Mouse (Mus musculus) cerebellum, adult 2 months (tissue): ENCODE data around the gene Atp2a1.

Experiments used
- CTCF ChIP-seq: fragments of 200-500 bp; IDR thresholded peaks from 2 replicates; pipeline ENCODE4 v1.5.1; 2011; ENCODE audit warnings: low read depth, mild to moderate bottlenecking, control low read depth, low read length, moderate library complexity, borderline replicate concordance; ENCODE audit not compliant: insufficient read depth
- POLR2A ChIP-seq: fragments of 200-500 bp; IDR thresholded peaks from 2 replicates; pipeline ENCODE4 v1.6.1; 2011; ENCODE audit warnings: low read length, control low read depth, borderline replicate concordance; ENCODE audit not compliant: insufficient read depth

GRCm38 (mm10) chr7:126466116-126466515 is 3.2 kb upstream of the Atp2a1 start:
- TF ChIP-seq CTCF = no peak
- no peak for TF ChIP-seq POLR2A
